23 mouse cellular contexts compared by ENCODE assay signal in the genomic region with DNA sequence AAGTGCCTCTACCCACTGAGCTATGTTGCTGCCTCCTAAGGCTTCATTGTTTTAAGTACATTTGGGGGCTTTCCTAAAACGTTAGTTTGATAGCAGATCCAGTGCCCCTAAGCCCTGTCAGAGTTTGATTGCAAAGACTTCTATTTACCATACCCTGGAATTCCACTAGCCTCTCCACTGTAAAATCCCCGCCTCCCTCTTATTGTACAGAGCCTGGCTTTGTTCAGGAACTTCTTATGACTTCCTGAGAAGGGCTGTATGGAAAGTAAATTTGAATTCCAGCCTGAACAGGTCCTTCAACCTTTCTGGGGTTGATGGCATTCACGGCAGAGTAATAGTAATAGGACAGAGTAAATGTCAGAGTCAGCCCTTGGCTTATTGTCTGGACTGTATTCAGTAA. TPM values are rescaled to one million over a fixed set of nuclear protein-coding genes. Genes with fewer than 3 reads are reported as not detected.
A peak's percentile ranks its signal among the peaks of the same experiment; 100 is the strongest.
DNase-seq lines count a peak whose midpoint lies in the region; ATAC-seq and TF ChIP-seq lines count a peak whose summit lies in the region.
"Had no signal": no experiment of that assay in that cellular context is flagged by ENCODE, and none has a peak within 500 bp of the region (broad histone marks: within the 10 kb centered on the region; RNA-seq: fewer than 3 reads in every experiment).

No protein-coding gene starts in this region.

- peaks cover 33% of the 10 kb centered on the region for H3K36me3 ChIP-seq in lung, embryonic 15.5 days
- H3K36me3 ChIP-seq in lung, postnatal 0 days (ENCODE audit: insufficient read depth, low read length): peaks cover 18% of the 10 kb centered on the region

- WGBS in lung, embryonic 15.5 days: 65% methylated on average over 3 of the region's 3 CpGs
- WGBS in lung, postnatal 0 days: 51% methylated on average over 3 of the region's 3 CpGs

- H3K4me3 ChIP-seq in lung, embryonic 15.5 days: no peak overlapping the region
- H3K4me3 ChIP-seq in lung, postnatal 0 days (ENCODE audit: low read depth, low read length): no peak overlapping the region
- H3K4me3 ChIP-seq: embryonic facial prominence, embryonic 13.5 days; embryonic facial prominence, embryonic 15.5 days; erythroblast, embryonic 14.5 days; forebrain, embryonic 10.5 days; forebrain, embryonic 12.5 days had no signal

- no peak for TF ChIP-seq CTCF in lung, postnatal 0 days (IDR thresholded peaks at IDR 0.05)

- no peak for DNase-seq in lung, postnatal 36 days
- peak; percentile 30 for DNase-seq in lung, postnatal 0 days (ENCODE audit: low spot score)
- no peak for DNase-seq in lung, postnatal 14 days
- DNase-seq: adrenal gland, adult 2 months; adrenal gland, postnatal 10 days; adrenal gland, postnatal 25 days; cerebellum, adult 11 months; cerebellum, adult 18-20 months; cerebellum, adult 8-10 months; cerebellum, adult 9-11 months; cerebellum, postnatal 14 days; cerebellum, postnatal 36 days; embryo, embryonic 11 days had no signal

- peak overlapping the region; percentile 65 for H3K27ac ChIP-seq in lung, embryonic 15.5 days
- H3K27ac ChIP-seq in lung, postnatal 0 days (ENCODE audit: low read length): no peak overlapping the region
- H3K27ac ChIP-seq: embryonic facial prominence, embryonic 13.5 days; embryonic facial prominence, embryonic 15.5 days; forebrain, embryonic 10.5 days; forebrain, embryonic 12.5 days had no signal

- H3K9ac ChIP-seq in lung, embryonic 15.5 days: no peak overlapping the region
- H3K9ac ChIP-seq in lung, postnatal 0 days (replicated peaks; ENCODE audit: low read depth): no peak overlapping the region
- H3K9ac ChIP-seq: embryonic facial prominence, embryonic 13.5 days; embryonic facial prominence, embryonic 15.5 days; forebrain, embryonic 12.5 days had no signal

- H3K4me2 ChIP-seq in lung, embryonic 15.5 days: no peak overlapping the region
- H3K4me2 ChIP-seq in lung, postnatal 0 days (replicated peaks; ENCODE audit: low read depth, low read length): no peak overlapping the region
- H3K4me2 ChIP-seq: embryonic facial prominence, embryonic 13.5 days; embryonic facial prominence, embryonic 15.5 days; forebrain, embryonic 12.5 days had no signal

- H3K9me3 ChIP-seq in lung, embryonic 15.5 days: no peaks in the 10 kb centered on the region
- no peaks in the 10 kb centered on the region for H3K9me3 ChIP-seq in lung, postnatal 0 days (ENCODE audit: low read length)
- H3K9me3 ChIP-seq: embryonic facial prominence, embryonic 13.5 days; embryonic facial prominence, embryonic 15.5 days; forebrain, embryonic 10.5 days; forebrain, embryonic 12.5 days had no signal

- no peak for TF ChIP-seq EP300 in lung, postnatal 0 days (IDR thresholded peaks at IDR 0.05)

- peak; percentile 68 for ATAC-seq in lung, embryonic 15.5 days (ENCODE audit: borderline replicate concordance, extremely low read depth, low FRiP score, low TSS enrichment)
- peak; percentile 43 for ATAC-seq in lung, postnatal 0 days
- ATAC-seq: forebrain, embryonic 14.5 days; forebrain, embryonic 16.5 days had no signal

- H3K4me1 ChIP-seq in lung, embryonic 15.5 days: peaks cover 4% of the 10 kb centered on the region; the same call in 1 of the 2 replicates
- no peaks in the 10 kb centered on the region for H3K4me1 ChIP-seq in lung, postnatal 0 days (ENCODE audit: insufficient read depth, low read depth, low read length)
- H3K4me1 ChIP-seq: embryonic facial prominence, embryonic 13.5 days; embryonic facial prominence, embryonic 15.5 days; forebrain, embryonic 10.5 days; forebrain, embryonic 12.5 days had no signal

- no peaks in the 10 kb centered on the region for H3K27me3 ChIP-seq in lung, embryonic 15.5 days
- H3K27me3 ChIP-seq in lung, postnatal 0 days (replicated peaks; ENCODE audit: insufficient read depth, low read length): no peaks in the 10 kb centered on the region
- H3K27me3 ChIP-seq: embryonic facial prominence, embryonic 13.5 days; embryonic facial prominence, embryonic 15.5 days; forebrain, embryonic 12.5 days had no signal

RNA-seq across cellular contexts. Expression of gene Mrps26, which starts 26.7 kb away (rescaled TPM):
- 79.7 and 83.1 TPM in 2 replicates for polyA plus RNA-seq in lung, embryonic 15.5 days (2015; fragmentation: Nextera tagmentation; extraction: Ambion mirVana)
- polyA plus RNA-seq in lung, postnatal 0 days (2015; fragmentation: Nextera tagmentation; extraction: Ambion mirVana): 61.0 and 64.0 TPM in 2 replicates

RNA-seq across cellular contexts. Expression of gene Oxt, which starts 39.1 kb away (rescaled TPM):
- polyA plus RNA-seq in lung, embryonic 15.5 days (2015; fragmentation: Nextera tagmentation; extraction: Ambion mirVana): not detected in 2 replicates
- polyA plus RNA-seq in lung, postnatal 0 days (2015; fragmentation: Nextera tagmentation; extraction: Ambion mirVana): not detected in 2 replicates
- polyA plus RNA-seq: adrenal gland, adult 2 months; C2C12; embryonic facial prominence, embryonic 11.5 days; embryonic facial prominence, embryonic 13.5 days; embryonic facial prominence, embryonic 15.5 days; erythroblast, embryonic 14.5 days; forebrain, embryonic 10.5 days; forebrain, embryonic 12.5 days; forebrain, embryonic 14.5 days had no signal

RNA-seq across cellular contexts. Expression of gene Avp, which starts 45.5 kb away (rescaled TPM):
- not detected in 2 replicates for polyA plus RNA-seq in lung, embryonic 15.5 days (2015; fragmentation: Nextera tagmentation; extraction: Ambion mirVana)
- polyA plus RNA-seq in lung, postnatal 0 days (2015; fragmentation: Nextera tagmentation; extraction: Ambion mirVana): not detected in 2 replicates
- polyA plus RNA-seq: adrenal gland, adult 2 months; C2C12; embryonic facial prominence, embryonic 11.5 days; embryonic facial prominence, embryonic 13.5 days; embryonic facial prominence, embryonic 15.5 days; erythroblast, embryonic 14.5 days; forebrain, embryonic 10.5 days; forebrain, embryonic 12.5 days had no signal
